Mouse (Mus musculus) heart, postnatal 0 days (tissue): ENCODE measurements around the gene Kcnmb2. TPM values are rescaled to one million over a fixed set of nuclear protein-coding genes. Genes with fewer than 3 reads are reported as not detected.

Experiments used
- ATAC-seq: fragments of 200-750 bp; cut with Nextera tagmentation; 2 replicates; pipeline ENCODE4 v1.8.0; 2017; ENCODE audit warnings: low read depth, moderate number of reproducible peaks, moderate library complexity; ENCODE audit not compliant: insufficient read depth
- DNase-seq: peaks from one replicate; pipeline ENCODE4 v3.0.0-alpha.2; 2016; ENCODE audit warnings: low spot score
- H3K27ac ChIP-seq: fragments of 300-500 bp; sonication (generic); 2 replicates; pipeline ENCODE4 v1.5.1; 2014; ENCODE audit warnings: low read depth, mild to moderate bottlenecking
- H3K27me3 ChIP-seq: fragments of 300-500 bp; sonication (generic); 2 replicates; pipeline ENCODE4 v1.6.1; 2014; ENCODE audit warnings: low read length, mixed read lengths; ENCODE audit not compliant: control insufficient read depth, insufficient read depth
- H3K36me3 ChIP-seq: fragments of 300-500 bp; sonication (generic); replicated peaks from 2 replicates; pipeline ENCODE4 v1.6.1; 2014; ENCODE audit warnings: low read length, mixed read lengths; ENCODE audit not compliant: control insufficient read depth, insufficient read depth
- H3K4me1 ChIP-seq: fragments of 300-500 bp; sonication (generic); 2 replicates; pipeline ENCODE4 v1.6.1; 2014; ENCODE audit warnings: antibody characterized with exemption; ENCODE audit not compliant: control insufficient read depth, insufficient read depth
- H3K4me2 ChIP-seq: fragments of 300-500 bp; sonication (generic); 2 replicates; pipeline ENCODE4 v1.6.1; 2014; ENCODE audit warnings: low read depth, mild to moderate bottlenecking, low read length, moderate library complexity
- H3K4me3 ChIP-seq: fragments of 300-500 bp; sonication (generic); 2 replicates; pipeline ENCODE4 v1.5.1; 2014; ENCODE audit warnings: low read depth, low read length
- H3K9ac ChIP-seq: fragments of 300-500 bp; sonication (generic); replicated peaks from 2 replicates; pipeline ENCODE4 v1.6.1; 2014; ENCODE audit warnings: low read depth, low read length, mixed read lengths
- H3K9me3 ChIP-seq: fragments of 300-500 bp; sonication (generic); replicated peaks from 2 replicates; pipeline ENCODE4 v1.6.1; 2016; ENCODE audit warnings: low read length; ENCODE audit not compliant: control insufficient read depth
- CTCF ChIP-seq: IDR thresholded peaks from 2 replicates; pipeline ENCODE4 v1.5.1; 2016; ENCODE audit warnings: antibody characterized with exemption, control low read depth, low read depth
- EP300 ChIP-seq: IDR thresholded peaks from 2 replicates; pipeline ENCODE4 v1.6.1; 2016; ENCODE audit warnings: antibody characterized with exemption, low read depth
- WGBS: fragments of 180-500 bp; shearing (Covaris S2); extraction: QIAGEN DNeasy Blood & Tissue Kit; methylation state at CpG from one replicate; pipeline ENCODE4 v1.1.7; 2014; 5-methylcytosine and 5-hydroxymethylcytosine counted together
- polyA plus RNA-seq: library from polyadenylated mRNA; unstranded; fragments of >200 nt; fragmentation: Nextera tagmentation; extraction: Ambion mirVana; gene quantifications from 2 replicates; pipeline ENCODE4 v1.2.1, GENCODE M21; 2015
- total RNA-seq: library from RNA; depleted of rRNA; stranded (reverse); fragments of >200 nt; gene quantifications from 2 replicates; pipeline ENCODE4 v1.2.3, GENCODE M21; 2014; ENCODE audit warnings: low replicate concordance

Kcnmb2 gene
- total and polyA plus RNA-seq, 2 experiments from 2014 or later, result 0.14 TPM; not detected in 1

DNA sequence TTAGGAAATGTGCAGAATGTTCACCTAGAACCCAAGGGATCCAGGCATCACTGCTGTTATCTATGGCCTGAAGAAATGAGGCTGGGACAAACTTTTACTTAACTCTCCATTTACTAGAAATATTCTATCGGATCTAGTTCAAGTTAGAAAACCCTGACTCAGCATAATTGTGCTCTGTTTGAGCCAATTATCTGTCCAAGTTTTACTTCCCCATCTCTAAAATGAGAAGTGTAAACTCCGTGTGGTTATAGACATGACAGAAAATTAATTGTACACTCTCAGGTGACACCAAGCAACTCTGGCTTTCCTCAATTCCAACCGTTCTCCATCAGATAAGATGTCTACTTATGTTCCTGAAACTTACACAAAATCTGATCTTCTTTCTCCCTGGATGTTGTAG is 161.0 kb downstream of the Kcnmb2 start:
- Histone ChIP-seq H3K27ac (no peak overlapping the region), H3K9ac (no peak overlapping the region), H3K4me2 (no peak overlapping the region), H3K9me3 (no peaks in the 10 kb centered on the region), H3K27me3 (no peaks in the 10 kb centered on the region), H3K4me3 (no peak overlapping the region), H3K4me1 (no peaks in the 10 kb centered on the region), H3K36me3 (no peaks in the 10 kb centered on the region)
- TF ChIP-seq EP300, result no peak
- TF ChIP-seq CTCF, result no peak
- ATAC-seq (no peak), DNase-seq (no peak)
- 76% methylated on average over 3 of the region's 3 CpGs for WGBS

DNA sequence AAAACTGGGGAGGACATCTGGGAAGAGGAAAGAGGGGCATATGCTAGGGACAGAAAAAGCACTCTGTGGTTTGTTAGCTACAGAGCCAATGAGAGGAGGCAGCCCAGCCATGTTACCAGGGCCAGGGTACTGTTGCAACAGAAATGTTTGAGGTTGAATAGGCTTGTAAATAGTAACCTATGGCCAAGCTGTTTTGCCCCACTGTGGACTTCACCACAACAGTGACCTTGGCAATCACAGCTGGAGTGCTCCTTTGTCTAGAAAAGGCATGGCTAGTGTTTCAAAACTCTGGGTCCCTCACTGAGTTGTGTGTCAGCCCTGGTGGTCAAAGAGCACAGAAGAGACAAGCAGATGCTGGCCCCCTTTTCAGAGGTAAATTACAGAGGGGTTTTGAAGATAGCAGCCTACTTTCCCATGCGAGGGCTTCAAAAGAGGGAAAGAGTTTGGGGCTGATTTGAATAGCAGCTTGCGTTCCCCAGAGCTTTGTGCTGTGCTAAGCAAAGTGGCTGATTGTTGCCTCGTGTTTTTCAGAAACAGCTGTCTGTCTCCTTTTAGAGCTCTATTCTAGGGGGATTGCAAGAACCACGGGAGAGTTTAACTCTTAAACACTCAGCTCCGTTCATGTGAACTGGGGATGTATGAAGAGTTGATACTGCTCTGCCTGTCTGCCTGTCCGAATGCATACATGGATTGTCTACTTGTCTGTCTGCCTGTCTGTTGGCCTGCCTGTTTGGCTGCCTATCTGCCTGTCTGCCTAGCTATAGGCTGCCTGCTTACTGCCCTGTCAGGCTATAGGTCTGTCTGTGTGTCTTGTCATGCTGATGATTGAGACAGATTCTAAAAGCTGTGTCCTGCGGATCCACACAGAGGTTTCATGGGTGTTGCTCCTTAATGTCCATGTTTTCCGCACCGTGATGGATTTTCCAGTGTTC is 165.0 kb downstream of the Kcnmb2 start:
- H3K27ac ChIP-seq, result no peak overlapping the region
- H3K9ac ChIP-seq, result no peak overlapping the region
- H3K4me2 ChIP-seq, result no peak overlapping the region
- 55% methylated on average over 9 of the region's 9 CpGs for WGBS
- no peaks in the 10 kb centered on the region for H3K36me3 ChIP-seq
- TF ChIP-seq EP300, result no peak
- TF ChIP-seq CTCF, result no peak
- H3K9me3 ChIP-seq, result no peaks in the 10 kb centered on the region
- no peaks in the 10 kb centered on the region for H3K27me3 ChIP-seq
- H3K4me3 ChIP-seq, result no peak overlapping the region
- H3K4me1 ChIP-seq, result no peaks in the 10 kb centered on the region
- no peak for ATAC-seq
- no peak for DNase-seq

DNA sequence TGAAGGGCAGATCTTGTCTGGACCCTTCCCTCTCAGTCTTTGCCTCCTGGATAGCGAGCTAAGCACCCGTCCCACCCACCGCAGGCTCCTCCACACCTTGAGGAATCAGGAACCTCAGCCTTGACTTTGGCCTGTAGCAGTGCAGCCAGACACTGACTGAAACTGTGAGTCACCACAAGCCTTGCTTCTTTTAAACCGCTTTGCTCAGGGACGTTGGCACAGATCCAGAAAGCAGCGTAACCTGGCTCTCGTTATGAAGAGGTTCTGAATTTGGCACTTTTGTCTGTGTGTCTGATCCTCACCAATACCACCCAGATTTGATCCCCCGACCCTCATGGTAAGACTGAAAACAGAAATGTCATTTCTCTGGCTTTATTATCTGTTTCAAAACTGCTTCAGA is 171.6 kb downstream of the Kcnmb2 start:
- Histone ChIP-seq H3K36me3 (no peaks in the 10 kb centered on the region), H3K27me3 (no peaks in the 10 kb centered on the region), H3K9ac (no peak overlapping the region), H3K4me1 (no peaks in the 10 kb centered on the region), H3K9me3 (no peaks in the 10 kb centered on the region), H3K27ac (no peak overlapping the region), H3K4me2 (no peak overlapping the region), H3K4me3 (no peak overlapping the region)
- TF ChIP-seq CTCF (no peak), EP300 (no peak)
- 29% methylated on average over 8 of the region's 8 CpGs for WGBS
- ATAC-seq (no peak), DNase-seq (no peak)

DNA sequence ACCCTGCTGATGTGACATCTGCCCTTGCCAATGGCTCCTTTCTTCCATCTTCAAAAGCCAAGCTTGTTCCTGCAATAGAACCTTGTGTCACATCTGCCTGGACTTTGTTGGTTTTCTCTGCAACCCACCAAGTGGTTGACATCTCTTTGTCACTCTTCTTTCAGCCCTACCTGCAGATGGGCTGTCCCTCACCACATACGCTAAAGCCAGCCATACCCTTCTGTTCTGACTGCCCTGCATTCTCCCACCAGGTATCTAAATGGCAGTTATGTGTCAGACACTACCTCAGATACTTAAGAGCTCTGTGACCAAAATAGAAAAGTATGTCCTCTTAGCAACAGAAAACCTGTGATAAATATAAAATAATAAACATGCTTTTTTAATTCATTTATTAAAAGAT is 186.5 kb downstream of the Kcnmb2 start:
- Histone ChIP-seq H3K9me3 (no peaks in the 10 kb centered on the region), H3K4me1 (peaks cover 6% of the 10 kb centered on the region; the same call in 1 of the 2 replicates), H3K36me3 (no peaks in the 10 kb centered on the region), H3K27ac (no peak overlapping the region), H3K9ac (no peak overlapping the region), H3K27me3 (no peaks in the 10 kb centered on the region), H3K4me3 (no peak overlapping the region), H3K4me2 (no peak overlapping the region)
- ATAC-seq, result no peak
- 56% methylated on average over 1 of the region's 1 CpGs for WGBS
- no peak for DNase-seq
- no peak for TF ChIP-seq EP300
- no peak for TF ChIP-seq CTCF

DNA sequence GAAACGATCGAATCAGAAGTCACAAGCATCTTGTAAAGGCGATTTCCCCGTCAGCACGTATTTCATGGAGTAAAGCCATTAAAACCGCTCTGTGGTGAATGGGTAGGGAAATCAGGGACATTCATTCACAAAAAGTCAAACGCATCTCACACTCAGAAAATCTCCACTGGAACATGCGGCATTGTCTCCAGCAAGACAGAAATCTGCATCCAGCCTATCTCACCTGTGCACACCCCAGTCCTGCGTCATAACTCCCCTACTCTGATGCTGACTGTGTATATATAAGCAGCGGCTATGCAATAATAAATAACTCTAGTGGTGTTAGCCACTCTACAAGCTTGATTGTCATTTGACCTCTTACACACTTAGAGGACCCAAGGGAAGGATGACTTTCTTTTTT is 199.1 kb downstream of the Kcnmb2 start:
- ATAC-seq (no peak), DNase-seq (no peak)
- Histone ChIP-seq H3K27ac (no peak overlapping the region), H3K36me3 (no peaks in the 10 kb centered on the region), H3K27me3 (no peaks in the 10 kb centered on the region), H3K9me3 (no peaks in the 10 kb centered on the region), H3K4me2 (no peak overlapping the region), H3K9ac (no peak overlapping the region), H3K4me1 (no peaks in the 10 kb centered on the region), H3K4me3 (no peak overlapping the region)
- TF ChIP-seq CTCF, result no peak
- 83% methylated on average over 10 of the region's 10 CpGs for WGBS

DNA sequence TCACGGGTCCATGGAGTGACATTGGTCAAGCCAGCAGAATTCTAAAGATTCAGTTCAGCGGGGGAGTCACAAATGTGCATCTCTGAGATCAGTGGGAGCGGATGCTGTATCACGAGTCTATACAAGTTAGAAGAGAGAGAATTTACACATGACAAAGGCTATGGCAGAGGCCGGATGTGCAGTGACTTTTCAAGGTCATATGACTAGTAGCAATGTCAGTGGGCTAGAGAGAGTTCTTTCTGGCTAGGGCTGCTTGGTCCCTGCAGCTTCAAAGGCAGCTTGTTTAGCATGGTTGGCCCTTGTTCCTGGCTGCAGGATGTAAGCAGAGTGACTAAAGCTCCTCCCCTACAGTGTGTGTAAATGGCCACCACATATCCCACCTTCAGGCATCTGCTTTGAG is 217.5 kb downstream of the Kcnmb2 start:
- WGBS, result 71% methylated on average over 5 of the region's 5 CpGs
- no peak overlapping the region for H3K9ac ChIP-seq
- no peak overlapping the region for H3K27ac ChIP-seq
- no peaks in the 10 kb centered on the region for H3K4me1 ChIP-seq
- H3K4me3 ChIP-seq, result no peak overlapping the region
- no peaks in the 10 kb centered on the region for H3K27me3 ChIP-seq
- no peak overlapping the region for H3K4me2 ChIP-seq
- no peak for TF ChIP-seq CTCF
- TF ChIP-seq EP300, result no peak
- DNase-seq (no peak), ATAC-seq (no peak)
- no peaks in the 10 kb centered on the region for H3K36me3 ChIP-seq
- no peaks in the 10 kb centered on the region for H3K9me3 ChIP-seq
